Mouse (Mus musculus) urinary bladder, postnatal 25 days (tissue): ENCODE results near the gene Hsd17b12.

ENCODE experiments used
- DNase-seq: peaks from one replicate; pipeline ENCODE4 v3.0.0; 2022; ENCODE audit warnings: low spot score

Hsd17b12 gene

DNA sequence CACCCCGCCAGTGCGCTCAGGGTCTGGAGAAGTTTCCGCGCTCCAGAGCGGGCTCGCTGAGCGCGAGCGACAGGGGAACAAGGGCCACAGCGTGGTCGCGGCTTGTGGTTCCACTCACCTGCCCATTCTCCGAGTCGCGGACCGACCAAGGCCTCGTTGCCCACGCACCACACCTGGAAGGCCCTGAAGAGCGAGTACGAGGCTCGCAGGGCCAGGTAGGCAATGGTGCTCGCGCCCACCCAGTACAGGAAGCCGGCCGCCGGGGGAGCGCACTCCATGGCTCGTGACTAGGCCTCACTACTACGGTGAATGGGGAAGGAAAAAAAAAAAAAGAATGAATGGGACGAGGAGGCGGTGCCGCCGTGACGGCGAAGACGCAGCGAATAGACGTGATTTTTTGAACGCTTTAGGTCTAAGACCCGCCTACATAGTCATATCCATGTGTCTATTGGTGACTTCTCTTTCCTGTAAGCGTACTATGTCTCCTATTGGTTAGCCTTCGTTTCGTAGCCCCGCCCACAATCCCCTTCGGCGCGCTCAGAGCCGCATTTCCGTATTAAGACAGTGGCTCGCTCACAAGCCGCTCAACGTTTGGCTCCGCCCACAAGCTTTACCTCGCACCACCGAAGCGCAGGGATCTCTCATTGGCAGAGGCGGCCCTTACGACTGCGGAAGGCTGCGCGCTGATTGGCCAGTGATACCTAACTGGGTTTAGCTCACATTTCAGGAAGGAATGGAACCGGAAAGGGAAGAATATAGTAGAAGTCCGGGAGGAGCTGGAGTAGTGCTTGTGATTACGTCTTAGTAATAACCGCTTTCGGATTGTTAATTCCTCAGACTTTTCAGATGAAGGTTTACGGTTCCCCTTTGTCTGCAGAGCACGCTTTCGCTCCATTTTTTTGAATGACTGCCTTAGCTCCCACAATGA, at the start of gene Hsd17b12:
Hsd17b12 (minus strand) TSS at position 373 of the 928 bp plus-strand sequence.
- peak; percentile 93 for DNase-seq

DNA sequence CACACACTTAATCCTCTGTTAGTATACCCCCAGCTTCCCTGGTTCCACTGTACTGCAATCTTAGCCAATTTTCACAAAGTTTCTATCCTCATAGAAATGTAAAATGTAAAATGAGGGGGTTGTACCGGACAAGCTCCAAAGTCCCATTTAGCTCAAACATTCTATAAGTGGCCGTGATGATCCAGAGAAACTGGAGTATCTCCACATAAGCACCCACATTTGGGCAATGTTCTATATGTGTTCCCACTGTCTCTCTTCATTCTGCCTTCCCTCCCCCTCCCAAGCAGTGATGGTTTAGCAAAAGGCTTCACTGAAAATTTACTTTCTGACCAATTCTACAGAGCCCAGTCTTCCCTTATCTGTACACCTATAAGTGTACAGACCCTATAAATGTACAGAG, 27.1 kb upstream of the Hsd17b12 start:
- DNase-seq: no peak

DNA sequence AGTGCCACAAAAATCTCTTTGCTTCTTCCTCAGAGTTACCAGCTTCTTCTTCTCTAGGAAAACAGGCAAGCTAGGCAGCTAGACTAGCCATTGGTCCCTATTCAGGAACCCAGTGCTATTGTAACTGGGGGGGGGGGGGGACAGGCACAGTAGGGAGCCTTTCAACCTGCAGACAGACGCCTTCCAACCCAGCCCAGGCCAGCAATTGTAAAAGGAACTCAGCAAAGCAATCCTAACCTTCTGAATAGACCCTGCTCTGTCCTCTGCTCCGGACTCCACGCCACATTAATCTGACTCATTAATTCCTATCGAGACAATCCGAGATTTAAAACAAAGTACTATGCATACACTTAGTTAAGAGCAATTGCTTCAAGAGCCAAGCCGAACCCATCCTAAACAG, 26.4 kb upstream of the Hsd17b12 start:
- DNase-seq: no peak

DNA sequence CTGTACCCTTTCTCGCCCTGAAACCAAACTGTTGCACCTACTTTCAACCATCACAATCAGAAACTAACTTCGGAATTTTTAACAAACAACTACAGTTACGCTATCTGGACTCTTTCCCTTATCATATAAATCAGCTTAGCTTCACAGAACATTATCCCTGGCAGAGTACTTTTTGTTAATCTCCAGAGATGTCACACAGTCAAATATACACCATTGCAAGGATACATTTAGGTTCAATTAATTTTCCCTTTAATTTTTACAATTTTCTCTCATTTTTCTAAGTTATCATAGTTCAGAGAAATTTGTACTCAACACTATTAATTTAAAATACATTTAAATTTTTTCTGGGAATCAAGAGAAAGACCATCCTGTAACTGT, 21.3 kb upstream of the Hsd17b12 start:
- no peak for DNase-seq

DNA sequence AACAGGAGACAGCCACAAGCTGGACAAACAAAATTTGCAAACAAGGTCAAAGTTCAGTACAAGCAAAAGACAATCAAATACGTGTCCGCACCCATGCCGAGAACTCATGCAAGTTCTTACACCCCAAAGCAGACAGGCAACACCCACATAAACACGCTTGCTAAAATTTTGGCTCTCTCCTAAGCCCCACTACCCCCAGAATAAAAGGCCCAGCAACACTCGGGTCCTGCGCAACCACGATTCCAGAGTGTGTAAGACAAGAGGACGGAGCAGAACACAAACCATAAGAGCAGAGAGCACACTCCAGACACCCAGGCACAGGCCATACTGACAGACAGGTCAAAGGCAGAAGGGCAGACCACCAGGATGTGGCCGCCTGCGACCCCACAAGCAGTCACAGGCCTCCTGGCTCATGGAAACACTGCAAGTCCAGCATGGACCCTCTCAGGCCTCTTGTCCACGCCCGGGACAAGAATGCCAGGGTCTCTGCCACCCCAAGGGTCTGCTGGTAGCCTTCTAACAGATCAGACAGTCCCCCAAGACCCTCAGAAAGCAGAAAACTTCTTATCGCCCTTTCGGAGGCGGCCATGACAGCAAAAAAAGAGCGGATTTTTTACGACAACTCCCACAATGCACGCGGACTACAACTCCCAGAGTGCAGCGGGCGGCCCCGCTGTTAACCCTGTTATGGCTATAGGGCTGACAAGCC, 20.7 kb upstream of the Hsd17b12 start:
- DNase-seq: peak; percentile 79

DNA sequence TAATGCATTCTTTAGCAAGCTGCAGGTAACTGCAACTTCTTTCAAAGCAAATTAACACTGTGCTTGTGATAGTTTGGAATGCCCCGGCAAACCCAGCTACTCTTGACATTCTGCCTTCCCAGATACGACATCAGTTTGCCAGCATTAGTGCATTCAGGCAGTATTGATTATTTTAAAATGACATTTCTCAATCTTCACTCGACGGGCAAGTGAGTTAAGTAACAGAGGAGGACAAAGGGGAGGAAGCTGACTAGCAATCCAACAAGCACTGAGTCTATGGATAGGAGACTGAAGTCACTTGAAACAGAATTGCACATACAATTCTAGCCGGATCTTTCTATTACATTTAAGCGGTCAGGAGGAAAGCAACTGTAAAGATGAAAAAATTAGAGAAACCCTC, 19.5 kb upstream of the Hsd17b12 start:
- no peak for DNase-seq

DNA sequence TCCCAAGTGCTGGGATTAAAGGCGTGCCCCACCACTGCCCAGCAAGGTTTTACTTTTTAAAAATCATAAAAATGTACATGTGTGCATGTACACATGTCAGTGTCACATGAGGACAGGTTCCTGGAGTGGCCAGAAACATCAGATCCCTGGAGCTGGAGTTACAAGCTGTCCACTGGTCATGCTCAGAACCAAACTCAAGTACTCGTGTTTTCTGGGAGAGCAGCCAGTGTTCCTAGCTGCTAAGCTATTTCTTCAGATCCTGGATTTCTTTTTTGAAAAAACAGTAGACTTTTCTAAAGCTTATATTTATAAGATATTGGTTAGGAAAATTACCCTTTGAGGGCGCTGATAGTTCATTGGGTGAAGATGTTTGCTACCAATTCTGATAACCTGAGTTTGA, 18.6 kb upstream of the Hsd17b12 start:
- no peak for DNase-seq

DNA sequence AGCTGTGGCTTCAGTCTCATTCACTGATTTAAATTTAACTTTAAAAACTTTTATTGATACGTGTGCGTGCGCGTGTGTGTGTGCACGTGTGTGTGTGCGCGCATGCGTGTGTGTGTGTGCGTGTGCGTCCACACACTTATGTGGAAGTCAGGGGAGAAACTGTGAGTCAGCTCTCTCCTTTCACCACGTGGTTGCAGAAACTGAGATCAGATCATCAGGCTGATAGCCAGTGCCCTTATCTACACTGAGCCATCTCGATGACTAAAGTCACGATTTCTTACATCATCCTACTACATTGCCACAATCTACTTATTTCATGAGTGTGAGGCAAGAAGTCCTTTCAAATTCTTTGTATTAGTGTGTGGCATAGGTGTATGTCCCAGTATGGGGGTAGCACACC, 15.8 kb upstream of the Hsd17b12 start:
- no peak for DNase-seq

DNA sequence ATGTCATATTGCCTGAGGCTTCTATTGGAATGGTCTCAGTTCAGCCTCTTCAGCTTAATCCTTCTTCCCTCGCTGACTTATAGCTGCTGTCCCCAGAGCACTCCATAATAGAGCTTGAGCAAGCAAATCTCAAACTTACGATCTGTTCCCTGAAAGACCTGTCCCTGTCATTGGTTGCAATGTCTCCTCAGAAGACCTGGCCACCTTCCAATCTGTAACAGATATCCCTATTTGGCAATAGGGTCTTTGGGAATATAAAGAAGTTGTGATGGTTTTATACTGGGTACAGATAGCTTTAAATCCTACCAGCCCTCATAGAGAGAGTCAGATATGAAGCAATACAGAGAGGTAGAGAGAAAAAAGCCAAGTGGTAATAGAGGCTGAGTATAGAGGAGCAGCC, 5.4 kb upstream of the Hsd17b12 start:
- DNase-seq: no peak

DNA sequence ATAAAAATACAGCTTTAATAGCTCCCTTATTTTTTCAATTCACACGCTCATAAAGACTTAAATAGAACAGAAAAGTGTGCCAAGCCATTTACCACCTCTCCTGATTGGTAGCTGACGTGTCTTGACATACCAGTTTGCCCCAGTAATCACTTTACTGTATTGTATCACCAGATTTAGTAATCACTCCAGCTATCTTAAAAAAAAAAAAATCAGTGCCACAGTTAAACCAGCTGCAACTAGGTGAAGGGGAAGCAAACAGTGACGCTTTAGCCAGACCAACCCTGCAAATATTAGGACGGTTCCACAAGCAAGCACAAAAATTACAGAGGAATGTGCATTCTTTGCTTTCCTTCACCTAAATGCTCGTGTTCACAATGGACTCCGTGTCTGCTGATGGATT, 4.4 kb upstream of the Hsd17b12 start:
- DNase-seq: no peak

DNA sequence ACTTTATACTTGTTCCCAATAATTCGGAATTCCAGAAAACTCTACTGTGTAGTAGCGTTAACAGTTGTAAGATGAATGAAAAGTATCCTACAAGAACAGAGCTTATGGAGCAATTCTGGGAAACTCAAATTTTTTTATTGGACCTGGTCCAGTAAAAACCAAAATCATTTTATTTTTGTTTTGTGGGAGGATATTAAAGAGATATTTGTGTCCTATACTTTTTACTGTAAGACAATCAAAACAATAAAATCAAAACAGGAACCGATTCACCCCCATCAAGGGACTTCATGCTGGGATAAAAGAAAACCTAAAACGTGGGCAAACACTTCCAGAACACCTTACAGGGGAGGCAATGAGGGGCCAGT, 738 bp upstream of the Hsd17b12 start:
- DNase-seq: no peak

DNA sequence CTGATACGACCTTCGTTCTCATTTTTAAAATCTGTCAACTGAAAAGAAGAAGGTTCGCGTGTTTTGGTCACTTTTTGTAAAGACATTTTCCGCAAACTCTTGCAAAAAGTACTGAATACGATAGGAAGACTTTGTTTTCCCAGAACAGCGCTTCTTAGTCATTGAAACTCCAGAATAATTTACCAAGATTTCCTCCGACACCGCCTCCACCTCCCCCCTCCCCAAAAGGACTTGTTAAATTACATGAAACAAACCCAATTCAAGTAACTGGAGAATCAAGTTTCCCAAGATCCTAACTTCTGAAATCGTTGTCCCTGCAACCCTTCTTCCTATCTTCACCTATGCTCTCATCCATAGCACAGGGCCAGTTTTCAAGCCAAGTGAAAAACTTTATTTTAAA, 713 bp downstream of the Hsd17b12 start:
- no peak for DNase-seq

DNA sequence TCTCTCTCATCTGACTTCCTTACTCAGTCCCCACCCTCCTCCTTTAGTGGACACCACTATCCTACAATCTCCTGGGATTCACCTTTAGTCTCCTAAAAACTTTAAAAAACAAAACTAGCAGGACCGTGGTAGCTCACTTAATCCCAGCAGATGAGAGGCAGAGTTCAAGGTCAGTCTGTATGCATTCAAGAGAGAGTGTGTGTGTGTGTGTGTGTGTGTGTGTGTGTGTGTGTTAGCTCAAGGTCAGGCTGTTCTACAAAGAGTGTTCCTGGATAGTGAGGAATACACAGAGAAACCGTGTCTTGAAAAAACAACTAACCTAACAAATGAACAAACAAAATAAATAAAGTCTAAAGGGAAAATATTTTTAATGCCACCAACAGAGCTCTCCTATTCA, 12.6 kb downstream of the Hsd17b12 start:
- no peak for DNase-seq

DNA sequence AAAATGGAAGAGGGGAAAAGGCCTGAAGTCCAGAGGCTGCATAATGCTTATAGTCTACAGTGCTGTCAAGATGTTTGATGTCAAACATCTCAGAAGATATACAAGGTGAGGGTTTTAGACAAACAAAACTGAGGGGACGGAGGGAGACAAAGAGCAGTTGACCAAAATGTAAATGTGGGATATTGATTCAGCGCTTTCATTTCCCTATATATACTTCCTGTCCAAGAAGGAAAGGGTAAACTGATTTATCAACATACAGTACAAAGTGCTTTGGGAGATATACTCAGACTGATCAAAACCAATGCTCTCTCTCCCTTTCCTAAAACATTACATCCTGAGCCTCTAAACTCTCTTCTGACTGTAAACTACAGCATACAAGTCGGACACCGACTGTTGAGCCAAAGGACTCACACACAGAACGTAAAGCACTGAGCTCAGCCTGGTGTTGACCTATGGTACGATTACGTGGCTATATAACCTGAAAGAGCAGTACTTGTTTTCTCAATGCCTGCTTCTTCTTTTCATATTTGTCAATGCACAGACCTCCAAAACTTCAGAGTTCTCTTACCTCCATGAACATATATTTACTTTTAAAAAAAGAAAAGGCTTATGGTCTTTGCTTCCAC, 13.1 kb downstream of the Hsd17b12 start:
- no peak for DNase-seq

DNA sequence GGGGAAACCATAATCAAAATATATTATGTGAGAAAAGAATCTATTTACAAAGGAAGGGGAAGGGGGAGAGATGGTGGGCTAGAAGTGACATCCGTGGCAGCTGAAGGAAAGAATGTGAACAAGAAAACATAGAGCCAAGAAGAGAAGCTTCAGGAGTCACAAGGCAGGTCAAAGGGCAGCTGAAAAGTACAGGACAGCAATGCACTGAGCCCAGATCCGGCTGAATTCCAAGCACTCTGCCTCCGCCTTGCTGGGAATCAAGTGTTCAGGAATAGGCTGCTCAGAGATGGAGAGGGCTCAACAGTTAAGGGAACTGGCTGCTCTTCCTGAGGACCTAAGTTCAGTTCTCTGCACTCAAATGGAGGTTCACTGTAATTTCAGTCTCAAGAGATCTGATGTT, 16.5 kb downstream of the Hsd17b12 start:
- no peak for DNase-seq

DNA sequence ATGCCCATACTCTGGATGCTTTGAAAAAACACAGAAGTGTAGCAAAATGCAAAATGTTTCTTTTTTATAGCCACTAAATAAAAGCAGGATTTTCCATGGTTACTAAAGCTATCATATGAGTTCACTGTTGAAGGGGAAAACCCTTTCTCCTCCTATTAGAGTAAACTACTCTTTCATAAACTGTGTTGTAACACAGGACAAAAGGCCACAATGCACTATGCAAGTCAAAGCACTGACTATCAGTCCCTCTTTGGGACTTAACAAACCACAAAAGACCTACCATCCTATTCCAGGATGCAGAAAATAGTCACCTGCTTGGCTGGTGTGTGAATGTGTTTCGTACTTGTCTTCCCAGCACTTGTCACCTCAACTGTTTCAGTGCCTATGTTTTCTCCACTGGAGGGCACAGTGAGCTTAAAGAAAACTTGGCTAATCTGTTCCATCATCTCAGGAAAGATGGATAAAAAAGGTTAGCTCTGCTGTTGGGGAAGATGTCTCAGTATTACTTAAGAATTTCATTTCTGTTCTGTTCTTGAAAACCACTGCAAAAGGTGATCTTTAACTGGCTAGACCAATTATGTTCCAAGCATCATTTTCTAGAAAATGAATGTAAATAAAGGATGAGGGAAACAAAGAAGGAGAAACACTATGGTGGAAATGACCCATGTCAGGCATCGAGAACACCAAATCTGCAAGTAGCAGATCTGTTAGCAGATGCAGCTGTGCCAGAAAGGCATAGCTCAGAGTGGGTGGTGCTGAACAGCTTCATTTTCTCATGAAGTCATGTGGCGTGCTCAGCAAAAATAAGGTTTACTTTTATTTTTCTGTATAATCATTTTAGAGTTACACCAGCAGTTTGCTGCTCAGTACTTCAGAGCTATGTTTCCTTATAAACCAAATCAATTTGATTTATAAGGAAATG, 19.0 kb downstream of the Hsd17b12 start:
- DNase-seq: no peak

DNA sequence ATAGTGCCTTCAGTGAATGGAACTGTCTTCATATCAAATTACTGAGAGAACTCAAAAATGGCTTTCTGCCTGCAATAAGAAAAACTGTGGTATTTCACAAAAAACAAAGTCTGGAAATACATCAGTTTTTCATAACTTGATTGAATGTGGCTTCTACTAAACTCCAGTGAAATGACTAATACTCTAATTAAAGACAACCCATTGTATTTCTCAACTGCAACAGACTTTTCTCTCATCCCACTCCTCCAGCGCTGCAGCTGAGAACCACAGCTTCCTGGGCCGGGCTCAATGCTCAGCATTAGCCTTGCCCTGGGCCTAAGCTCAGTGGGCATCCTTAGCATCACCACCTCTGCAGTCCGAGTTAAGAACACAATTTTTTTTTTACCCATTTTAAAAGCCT, 20.9 kb downstream of the Hsd17b12 start:
- no peak for DNase-seq

DNA sequence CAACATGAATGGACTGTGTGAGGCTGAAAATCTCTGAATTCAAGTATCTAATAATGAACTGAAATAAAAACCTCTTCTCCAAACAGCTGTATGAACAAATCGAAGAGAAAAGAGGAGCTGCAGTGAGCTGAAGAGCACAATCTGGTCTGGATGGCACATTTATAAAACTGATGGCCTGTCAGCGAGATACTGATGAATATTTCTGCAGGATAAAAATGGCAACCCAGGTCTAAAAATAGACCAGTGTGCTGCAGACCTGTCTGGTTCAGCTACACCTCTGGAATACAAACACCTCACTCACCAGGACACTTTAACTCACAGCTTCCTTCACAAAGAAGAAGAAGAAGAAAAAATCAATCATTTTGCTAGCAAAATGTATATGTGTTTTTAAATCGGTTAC, 29.3 kb downstream of the Hsd17b12 start:
- no peak for DNase-seq

DNA sequence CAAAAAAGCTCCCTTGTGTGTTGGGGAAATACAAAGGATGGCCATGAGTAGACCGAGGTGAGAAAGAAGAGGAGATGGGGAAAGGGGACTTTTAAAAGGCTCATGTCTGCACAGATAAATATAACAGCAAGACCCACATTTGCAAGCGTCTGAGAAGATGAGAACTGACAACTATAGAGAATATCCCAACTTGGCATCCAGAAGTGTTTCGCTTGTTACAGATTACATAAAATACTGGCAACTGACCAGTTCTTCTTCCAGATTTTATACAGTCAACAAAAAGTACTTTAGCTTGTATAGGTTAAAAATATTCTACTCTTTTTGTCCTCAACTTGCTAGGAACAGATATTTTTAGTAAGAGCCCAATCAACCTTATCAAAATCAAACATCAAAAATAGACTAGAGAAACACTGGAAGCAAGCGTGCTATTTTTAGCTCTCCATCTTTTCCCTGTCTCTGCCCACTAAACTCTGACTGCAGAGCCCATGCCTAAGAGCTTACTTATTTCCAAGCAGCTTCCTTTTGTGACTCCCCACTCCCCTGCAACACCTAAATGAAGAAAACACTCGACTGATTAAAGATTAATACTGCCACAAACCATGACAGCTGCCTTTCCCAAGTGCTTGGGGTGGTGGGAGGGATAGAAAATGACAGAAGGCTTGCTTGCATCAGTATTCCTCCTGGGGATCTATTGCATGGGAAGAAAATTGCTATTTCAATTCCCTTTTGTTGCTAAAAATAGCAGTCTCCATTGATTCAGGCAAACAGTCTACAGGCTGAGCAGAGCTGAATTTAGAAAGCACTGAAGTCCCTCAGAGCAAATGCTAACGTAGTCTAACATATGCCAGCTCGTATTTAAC, 35.4 kb downstream of the Hsd17b12 start:
- DNase-seq: no peak

DNA sequence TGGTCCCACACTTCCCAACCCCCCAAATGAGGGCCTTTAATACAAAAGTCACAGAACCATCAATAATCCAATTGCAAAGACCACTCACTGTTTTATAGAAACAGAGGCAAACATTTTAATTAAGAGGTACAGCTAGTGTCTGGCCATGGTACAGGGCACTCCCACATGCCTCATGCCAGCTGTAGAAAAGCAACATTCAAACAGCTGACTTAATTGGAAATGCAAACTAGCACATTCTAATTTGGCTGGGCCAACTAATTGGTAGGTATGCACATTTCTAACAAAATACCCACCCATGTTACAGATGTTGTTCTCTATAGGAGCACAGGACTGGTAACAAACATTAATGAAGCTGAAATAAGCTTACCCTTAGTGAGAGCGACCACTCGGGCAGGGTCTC, 54.0 kb downstream of the Hsd17b12 start:
- no peak for DNase-seq

DNA sequence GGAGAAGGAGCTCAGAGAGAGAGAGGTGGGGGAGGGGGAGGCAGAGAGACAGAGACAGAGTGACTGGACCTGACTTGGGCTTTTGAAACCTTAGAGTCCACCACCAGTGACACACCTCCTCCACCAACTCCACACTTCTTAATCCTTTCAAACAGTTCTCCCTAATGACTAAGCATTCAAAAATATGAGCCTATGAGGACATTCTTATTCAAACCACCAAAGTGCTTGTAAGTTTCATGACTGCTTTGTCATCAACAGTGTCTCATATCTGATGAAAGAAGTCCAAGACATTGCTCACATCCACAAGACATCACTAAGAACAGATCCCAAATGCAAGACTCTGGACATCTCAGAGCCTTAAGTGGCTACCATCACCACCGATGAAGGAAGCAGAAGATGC, 67.9 kb downstream of the Hsd17b12 start:
- DNase-seq: no peak
